Mouse (Mus musculus) gastrocnemius, postnatal 25 days (tissue): ENCODE results near the gene Guk1. TPM values are rescaled to one million over a fixed set of nuclear protein-coding genes. Genes with fewer than 3 reads are reported as not detected.
A peak's percentile ranks its signal among the peaks of the same experiment; 100 is the strongest.
"Not testable (repeated sequence)": the region's sequence is repeated elsewhere in the genome, so short reads cannot be mapped to it uniquely, and the experiment has no call there.

Experiments used
- DNase-seq: peaks from one replicate; pipeline ENCODE4 v3.0.0; 2022
- long read RNA-seq, 2 experiments: library from polyadenylated mRNA; stranded (forward); transcript quantifications; one replicate each; pipeline ENCODE4 v2.0.0; 2021
- total RNA-seq, 2 experiments: library from RNA; stranded (reverse); gene quantifications; 1 replicate in 1 of 2; 2 replicates in 1 of 2; pipeline ENCODE4 v1.2.3; 2021

Gene Guk1
- 10 to 100 TPM; 18.7 to 24.5 TPM for total RNA-seq
- long read RNA-seq, experiment 1, transcript Guk1-204 (8 exons, 1,078 nt) = major isoform, 36 of 65 reads
- long read RNA-seq, experiment 1, partial matches to known transcripts = 2 of 65 reads
- long read RNA-seq, experiment 1, other reads (novel, unspliced or antisense) = 26 of 65 reads
- long read RNA-seq, experiment 2, transcript Guk1-204 (8 exons, 1,078 nt) = major isoform, 36 of 53 reads
- long read RNA-seq, experiment 2, partial matches to known transcripts = 1 of 53 reads
- long read RNA-seq, experiment 2, other reads (novel, unspliced or antisense) = 15 of 53 reads

GRCm38 (mm10) chr11:59192059-59192386 is at the start of gene Guk1:
TSS of gene Guk1 (minus strand) at chr11:59192212.
- no peak for DNase-seq

DNA sequence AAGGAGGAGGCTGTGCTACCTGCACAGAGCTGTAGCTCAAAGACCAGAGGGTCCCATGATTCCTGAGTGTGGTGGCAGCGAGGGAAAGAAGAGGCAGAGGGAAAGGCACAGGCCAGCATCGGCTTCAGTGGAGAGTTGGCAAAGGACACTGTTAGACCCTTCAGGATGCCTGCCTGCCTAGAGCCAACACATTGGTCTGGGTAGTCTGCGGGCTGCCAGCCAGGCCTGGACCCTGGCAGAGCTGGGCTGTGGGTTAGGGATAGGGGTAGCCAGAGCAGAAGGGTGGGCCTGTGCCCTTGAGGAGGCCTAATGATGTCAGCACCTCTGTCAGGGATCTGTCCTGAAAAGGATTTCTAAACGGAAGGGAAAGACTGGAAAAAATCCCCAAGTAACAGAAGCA is 47.8 kb upstream of the Guk1 start:
- DNase-seq = no peak

GRCm38 (mm10) chr11:59239428-59239785 is 47.4 kb upstream of the Guk1 start:
- no peak for DNase-seq

- peak; percentile 46 for DNase-seq
These were observed 46.8 kb upstream of the Guk1 start for GRCm38 (mm10) chr11:59238525-59239427.

DNA sequence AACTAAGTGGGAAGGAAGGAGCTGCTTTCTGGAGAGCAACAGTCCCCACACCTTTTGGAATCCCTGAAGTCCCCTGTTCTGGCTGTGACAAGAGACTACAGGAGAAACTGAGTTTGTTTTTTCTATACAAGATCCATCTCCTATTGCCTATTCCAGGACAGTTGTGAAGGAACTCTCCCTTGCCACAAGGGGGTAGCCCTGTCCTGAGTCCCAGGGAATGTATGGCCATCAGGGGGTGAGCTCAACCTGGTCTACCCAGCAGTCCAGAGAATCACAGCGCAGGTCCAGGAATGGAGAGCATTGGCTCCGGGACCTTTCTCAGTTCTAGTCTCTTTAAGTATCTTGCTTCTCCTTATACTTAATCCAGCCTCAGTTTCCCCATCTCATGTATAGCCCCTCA is 40.8 kb upstream of the Guk1 start:
- no peak for DNase-seq

- peak; percentile 44 for DNase-seq
These were observed 38.2 kb upstream of the Guk1 start for GRCm38 (mm10) chr11:59230144-59230760.

- DNase-seq = peak; percentile 96
These were observed 36.3 kb upstream of the Guk1 start, which contains the start of gene Arf1 for GRCm38 (mm10) chr11:59228122-59228953. TSS of gene Arf1 (minus strand) at chr11:59228270.

GRCm38 (mm10) chr11:59227604-59228121 is 35.7 kb upstream of the Guk1 start:
- no peak for DNase-seq

GRCm38 (mm10) chr11:59226787-59227603 is 35.0 kb upstream of the Guk1 start:
- DNase-seq = no peak

- no peak for DNase-seq
These were observed 34.2 kb upstream of the Guk1 start for GRCm38 (mm10) chr11:59226251-59226650.

- DNase-seq = no peak
These were observed 33.2 kb upstream of the Guk1 start for GRCm38 (mm10) chr11:59225167-59225566.

- DNase-seq = no peak
These were observed 32.5 kb upstream of the Guk1 start for GRCm38 (mm10) chr11:59224470-59224869.

DNA sequence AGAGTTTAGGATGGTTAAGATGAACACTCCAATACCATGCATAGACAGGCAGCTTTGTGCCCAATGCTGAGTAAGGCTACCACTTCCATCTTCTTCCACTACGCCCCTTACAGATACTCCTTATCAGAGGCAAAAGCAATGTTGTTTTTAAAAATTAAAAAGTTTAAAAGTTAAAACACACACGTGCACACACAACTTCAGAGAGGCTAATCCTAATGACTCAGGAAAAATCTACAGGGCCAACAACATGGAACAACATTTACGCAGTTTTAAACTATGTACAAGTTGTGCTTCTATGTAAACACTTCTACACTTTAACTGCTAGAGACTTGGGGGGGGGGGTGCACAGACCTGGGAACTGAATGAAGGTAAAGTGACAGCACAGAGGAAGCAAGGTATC is 32.0 kb upstream of the Guk1 start:
- no peak for DNase-seq

- DNase-seq = no peak
These were observed 30.3 kb upstream of the Guk1 start for GRCm38 (mm10) chr11:59222306-59222705.

DNA sequence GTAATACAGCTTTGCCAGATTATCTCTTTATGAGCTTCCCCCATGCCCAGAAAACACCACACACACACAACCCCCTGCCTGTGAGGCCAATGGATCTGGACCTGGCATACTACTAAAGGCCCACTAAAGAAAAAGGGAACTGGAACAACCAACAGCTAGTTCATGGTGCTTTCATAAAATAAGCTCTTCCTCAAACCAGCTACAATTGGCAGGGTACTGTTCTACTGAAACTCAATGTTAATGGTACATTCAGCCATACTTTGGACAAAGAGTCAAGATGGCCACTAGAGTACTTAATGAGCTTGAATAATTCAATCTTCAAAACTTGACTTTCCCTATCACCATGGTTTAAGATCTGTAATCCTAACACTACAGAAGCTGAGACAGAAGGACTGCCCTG is 29.6 kb upstream of the Guk1 start:
- DNase-seq = no peak

- no peak for DNase-seq
These were observed 27.1 kb upstream of the Guk1 start for GRCm38 (mm10) chr11:59219064-59219463.

DNA sequence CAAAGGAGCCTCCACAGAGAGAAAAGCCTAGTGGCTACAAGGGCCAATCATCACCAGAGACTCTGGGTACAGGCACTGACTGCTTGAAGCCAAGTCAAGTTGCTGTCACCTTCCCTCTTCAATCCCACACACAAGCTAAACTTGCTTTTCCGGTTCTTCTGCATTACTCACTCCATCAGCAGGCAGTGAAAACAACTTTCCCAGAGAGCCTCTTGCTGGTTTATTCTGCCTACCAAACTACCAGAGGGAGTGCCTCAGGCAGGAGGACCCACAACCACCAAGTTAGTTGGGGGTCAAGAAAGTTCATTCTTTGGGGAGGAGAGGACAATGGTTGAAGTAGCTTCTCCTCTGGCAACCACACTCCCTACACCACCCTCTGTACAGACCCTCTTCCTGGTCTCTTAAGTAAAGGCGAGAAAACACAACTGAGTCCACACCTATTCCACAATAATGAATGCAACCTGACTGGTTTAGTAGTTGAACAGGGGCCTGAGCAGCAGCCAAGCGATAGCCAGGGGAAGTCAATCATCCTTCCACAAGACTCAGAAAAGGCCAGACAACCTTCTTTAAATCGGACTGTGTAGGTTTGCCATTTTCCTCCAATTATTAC is 26.5 kb upstream of the Guk1 start:
- no peak for DNase-seq

DNA sequence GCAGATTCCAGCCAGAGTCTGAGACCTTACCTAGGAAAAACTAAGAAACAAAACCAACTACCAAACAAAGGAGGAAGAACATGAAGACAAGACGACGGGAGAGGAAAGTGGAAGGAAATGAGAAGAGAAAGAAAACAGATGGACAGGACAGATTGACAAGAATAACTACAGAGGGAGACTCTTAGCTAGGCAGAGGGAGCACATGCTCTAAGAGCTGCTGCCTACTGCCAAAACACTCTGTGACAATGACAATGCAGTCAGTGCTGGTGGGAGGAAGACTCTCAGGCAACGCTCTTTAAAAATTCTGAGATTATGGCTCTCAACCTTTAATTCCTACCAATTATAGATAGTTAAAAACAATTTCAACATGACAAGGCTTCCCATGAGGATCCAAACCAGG is 24.9 kb upstream of the Guk1 start:
- no peak for DNase-seq

- DNase-seq = no peak
These were observed 21.0 kb upstream of the Guk1 start for GRCm38 (mm10) chr11:59212892-59213494.

GRCm38 (mm10) chr11:59212320-59212719 is 20.3 kb upstream of the Guk1 start:
- DNase-seq = not testable (repeated sequence)
